Mouse (Mus musculus) c-Kit-negative CD71-positive TER-119-positive erythroid progenitor cells, embryonic 14.5 days (primary cell): ENCODE measurements around the gene Igsf9b.

Experiments
- DNase-seq: peaks from one replicate; pipeline ENCODE4 v3.0.0-alpha.2; 2013; ENCODE audit warnings: low read depth, low spot score

The Igsf9b gene

GRCm38 (mm10) chr9:27298411-27299285, at the start of gene Igsf9b:
Gene Igsf9b (plus strand): TSS chr9:27299204.
- no peak for DNase-seq

- DNase-seq = no peak
Measured at GRCm38 (mm10) chr9:27252034-27252714, 46.8 kb upstream of the Igsf9b start.

- no peak for DNase-seq
Measured at GRCm38 (mm10) chr9:27256454-27256853, 42.5 kb upstream of the Igsf9b start.

- DNase-seq = no peak
Measured at GRCm38 (mm10) chr9:27260378-27260947, 38.5 kb upstream of the Igsf9b start.

GRCm38 (mm10) chr9:27261905-27262304, 37.1 kb upstream of the Igsf9b start:
- no peak for DNase-seq

GRCm38 (mm10) chr9:27265009-27265408, 34.0 kb upstream of the Igsf9b start:
- DNase-seq = no peak

GRCm38 (mm10) chr9:27267878-27268277, 31.1 kb upstream of the Igsf9b start:
- DNase-seq = no peak

- DNase-seq = no peak
Measured at GRCm38 (mm10) chr9:27268493-27268892, 30.5 kb upstream of the Igsf9b start.

- DNase-seq = no peak
Measured at GRCm38 (mm10) chr9:27269322-27269721, 29.7 kb upstream of the Igsf9b start.

GRCm38 (mm10) chr9:27269904-27270303, 29.1 kb upstream of the Igsf9b start:
- no peak for DNase-seq

GRCm38 (mm10) chr9:27271899-27272298, 27.1 kb upstream of the Igsf9b start:
- no peak for DNase-seq

- DNase-seq = no peak
Measured at GRCm38 (mm10) chr9:27272858-27273257, 26.1 kb upstream of the Igsf9b start.

GRCm38 (mm10) chr9:27276282-27276839, 22.6 kb upstream of the Igsf9b start:
- no peak for DNase-seq

GRCm38 (mm10) chr9:27277401-27278087, 21.5 kb upstream of the Igsf9b start:
- DNase-seq = no peak

GRCm38 (mm10) chr9:27279041-27279440, 20.0 kb upstream of the Igsf9b start:
- DNase-seq = no peak

GRCm38 (mm10) chr9:27280976-27281375, 18.0 kb upstream of the Igsf9b start:
- no peak for DNase-seq

- DNase-seq = no peak
Measured at GRCm38 (mm10) chr9:27285719-27286249, 13.2 kb upstream of the Igsf9b start.

- DNase-seq = no peak
Measured at GRCm38 (mm10) chr9:27286296-27286695, 12.7 kb upstream of the Igsf9b start.

- no peak for DNase-seq
Measured at GRCm38 (mm10) chr9:27286859-27287258, 12.1 kb upstream of the Igsf9b start.

GRCm38 (mm10) chr9:27287419-27287818, 11.6 kb upstream of the Igsf9b start:
- DNase-seq = no peak

- no peak for DNase-seq
Measured at GRCm38 (mm10) chr9:27288442-27288841, 10.6 kb upstream of the Igsf9b start.
